Mouse (Mus musculus) forebrain, embryonic 15.5 days (tissue): ENCODE measurements around the gene Tlcd2. TPM values are rescaled to one million over a fixed set of nuclear protein-coding genes. Genes with fewer than 3 reads are reported as not detected.

Source experiments
- ATAC-seq: fragments of 200-750 bp; cut with Nextera tagmentation; replicated peaks from 2 replicates; pipeline ENCODE4 v1.8.0; 2017; ENCODE audit warnings: mild to moderate bottlenecking, moderate TSS enrichment, moderate library complexity
- H3K27ac ChIP-seq: fragments of 300-500 bp; sonication (generic); replicated peaks from 2 replicates; pipeline ENCODE4 v1.5.1; 2015; ENCODE audit warnings: mild to moderate bottlenecking, inconsistent platforms
- H3K27me3 ChIP-seq: fragments of 300-500 bp; sonication (generic); 2 replicates; pipeline ENCODE4 v1.6.1; 2015; ENCODE audit warnings: inconsistent platforms
- H3K36me3 ChIP-seq: fragments of 300-500 bp; sonication (generic); 2 replicates; pipeline ENCODE4 v1.6.1; 2015; ENCODE audit warnings: mild to moderate bottlenecking, inconsistent platforms
- H3K4me1 ChIP-seq: fragments of 300-500 bp; sonication (generic); 2 replicates; pipeline ENCODE4 v1.6.1; 2015; ENCODE audit warnings: inconsistent platforms
- H3K4me2 ChIP-seq: fragments of 300-500 bp; sonication (generic); replicated peaks from 2 replicates; pipeline ENCODE4 v1.6.1; 2015; ENCODE audit warnings: mild to moderate bottlenecking, inconsistent platforms
- H3K4me3 ChIP-seq: fragments of 300-500 bp; sonication (generic); 2 replicates; pipeline ENCODE4 v1.5.1; 2015; ENCODE audit warnings: mild to moderate bottlenecking, inconsistent platforms
- H3K9ac ChIP-seq: fragments of 300-500 bp; sonication (generic); replicated peaks from 2 replicates; pipeline ENCODE4 v1.6.1; 2015; ENCODE audit warnings: mild to moderate bottlenecking, inconsistent platforms
- H3K9me3 ChIP-seq: fragments of 300-500 bp; sonication (generic); 2 replicates; pipeline ENCODE4 v1.6.1; 2016; ENCODE audit warnings: inconsistent platforms
- WGBS: fragments of 180-500 bp; shearing (Covaris S2); methylation state at CpG from one replicate; pipeline ENCODE4 v1.1.7; 2015; ENCODE audit warnings: mixed read lengths; 5-methylcytosine and 5-hydroxymethylcytosine counted together
- polyA plus RNA-seq: library from polyadenylated mRNA; unstranded; fragments of >200 nt; fragmentation: Nextera tagmentation; extraction: Ambion mirVana; gene quantifications from 2 replicates; pipeline ENCODE4 v1.2.1, GENCODE M21; 2015

Tlcd2 gene
- polyA plus RNA-seq, 1 experiment from 2014 or later, result 0.95 TPM

DNA sequence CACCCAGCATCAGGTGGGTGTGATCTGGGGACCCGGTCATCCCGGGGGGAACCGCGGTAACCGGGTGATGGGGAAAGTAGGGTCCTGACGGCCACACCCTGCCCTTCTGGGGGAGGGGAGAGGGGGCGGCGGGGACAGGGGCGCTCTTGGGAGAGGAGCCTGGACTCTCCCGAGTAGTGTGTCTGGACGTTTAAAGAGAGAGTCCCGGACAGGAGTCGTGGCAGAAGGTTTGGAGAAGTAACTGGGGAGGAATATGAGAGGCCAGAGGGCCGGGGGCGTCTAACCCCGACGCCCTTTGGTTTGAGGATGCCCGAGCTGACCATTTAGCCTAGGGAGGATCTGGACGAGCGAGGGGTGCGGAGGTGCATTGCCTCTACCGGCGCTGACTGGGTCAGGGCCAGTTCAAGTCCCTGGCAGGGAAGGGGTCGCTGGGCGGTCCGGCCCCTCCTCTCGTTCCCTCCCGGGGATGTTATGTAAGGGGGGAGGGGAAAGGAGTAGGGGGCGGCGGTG lies 283 bp downstream of the Tlcd2 start:
- Histone ChIP-seq H3K9ac (peak overlapping the region; percentile 61), H3K9me3 (no peaks in the 10 kb centered on the region), H3K4me3 (peak overlapping the region; percentile 72), H3K36me3 (peaks cover 8% of the 10 kb centered on the region; the same call in 1 of the 2 replicates), H3K4me1 (peaks cover 28% of the 10 kb centered on the region), H3K4me2 (peak overlapping the region; percentile 98), H3K27me3 (no peaks in the 10 kb centered on the region), H3K27ac (peak overlapping the region; percentile 58)
- WGBS, result under 1% methylated on average over 28 of the region's 30 CpGs
- ATAC-seq, result no peak; the same call in 1 of the 2 replicates

GRCm38 (mm10) chr11:75462253-75462783 lies 803 bp downstream of the Tlcd2 start:
- Histone ChIP-seq H3K36me3 (peaks cover 8% of the 10 kb centered on the region; the same call in 1 of the 2 replicates), H3K27me3 (no peaks in the 10 kb centered on the region), H3K9me3 (no peaks in the 10 kb centered on the region), H3K9ac (peak overlapping the region; percentile 61), H3K27ac (0 out of 2 replicates have a peak overlapping the region, but pooled peaks have one; percentile 3), H3K4me2 (peak overlapping the region; percentile 98), H3K4me3 (peak overlapping the region; percentile 72), H3K4me1 (peaks cover 28% of the 10 kb centered on the region)
- WGBS, result 5% methylated on average over 15 of the region's 16 CpGs
- no peak for ATAC-seq

DNA sequence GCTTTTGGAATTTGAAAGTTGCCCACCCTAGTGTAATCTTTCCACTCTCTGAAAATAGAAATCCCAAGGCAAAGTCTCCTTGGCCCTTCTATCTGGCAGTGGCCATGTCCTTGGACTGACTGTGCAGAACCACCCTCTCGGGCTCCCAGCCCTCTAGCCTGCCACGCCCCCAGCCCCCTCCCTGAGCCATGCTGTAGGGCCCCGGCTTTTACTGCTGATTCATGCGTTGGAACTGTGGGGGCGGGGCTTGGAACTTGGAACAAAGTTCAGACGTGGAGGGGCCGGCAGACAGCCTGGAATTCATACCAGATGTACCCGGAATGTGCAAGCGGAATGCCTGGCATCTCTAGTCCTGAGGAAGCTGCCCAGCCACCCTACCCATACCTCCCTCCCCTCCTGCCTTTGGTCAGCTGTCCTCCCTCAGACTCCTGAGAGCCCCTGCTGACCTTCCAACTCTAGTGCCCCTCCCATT lies 1.4 kb downstream of the Tlcd2 start:
- peak overlapping the region; percentile 98; the same call in 1 of the 2 replicates for H3K4me2 ChIP-seq
- H3K9ac ChIP-seq, result no peak overlapping the region
- H3K9me3 ChIP-seq, result no peaks in the 10 kb centered on the region
- H3K27me3 ChIP-seq, result no peaks in the 10 kb centered on the region
- no peak overlapping the region for H3K27ac ChIP-seq
- WGBS, result 1% methylated on average over 9 of the region's 9 CpGs
- ATAC-seq, result no peak
- peaks cover 29% of the 10 kb centered on the region for H3K4me1 ChIP-seq
- peak overlapping the region; percentile 72; the same call in 1 of the 2 replicates for H3K4me3 ChIP-seq
- H3K36me3 ChIP-seq, result peaks cover 8% of the 10 kb centered on the region; the same call in 1 of the 2 replicates

- ATAC-seq, result no peak
- peaks cover 8% of the 10 kb centered on the region; the same call in 1 of the 2 replicates for H3K36me3 ChIP-seq
- H3K9ac ChIP-seq, result no peak overlapping the region
- no peak overlapping the region for H3K4me3 ChIP-seq
- no peak overlapping the region for H3K27ac ChIP-seq
- H3K9me3 ChIP-seq, result no peaks in the 10 kb centered on the region
- peaks cover 32% of the 10 kb centered on the region for H3K4me1 ChIP-seq
- H3K27me3 ChIP-seq, result no peaks in the 10 kb centered on the region
- 72% methylated on average over 4 of the region's 4 CpGs for whole genome bisulfite sequencing
- H3K4me2 ChIP-seq, result no peak overlapping the region
Observed at GRCm38 (mm10) chr11:75463624-75464023, 2.1 kb downstream of the Tlcd2 start.

DNA sequence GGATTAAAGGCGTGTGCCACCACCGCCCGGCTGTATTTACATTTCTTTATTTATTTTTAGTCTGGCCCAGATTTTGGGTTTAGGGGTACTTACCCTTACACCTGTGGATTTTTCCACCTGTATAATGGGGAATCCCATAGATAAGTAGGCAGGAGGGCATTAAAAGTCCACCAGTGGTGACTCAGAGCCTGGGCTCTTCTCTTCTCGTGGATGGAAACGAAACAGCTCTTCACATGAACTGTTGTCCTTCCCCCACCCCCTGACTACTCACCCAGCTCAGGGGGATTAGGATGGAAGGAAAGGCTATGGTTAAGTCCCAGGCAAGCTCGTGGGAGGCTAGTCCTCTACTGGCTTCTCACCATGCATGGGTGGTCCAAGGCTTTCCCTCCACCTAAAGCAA lies 2.9 kb downstream of the Tlcd2 start:
- Histone ChIP-seq H3K9ac (no peak overlapping the region), H3K4me2 (no peak overlapping the region), H3K36me3 (peaks cover 8% of the 10 kb centered on the region; the same call in 1 of the 2 replicates), H3K4me3 (no peak overlapping the region), H3K27ac (no peak overlapping the region), H3K4me1 (peaks cover 32% of the 10 kb centered on the region), H3K27me3 (no peaks in the 10 kb centered on the region), H3K9me3 (no peaks in the 10 kb centered on the region)
- WGBS, result 86% methylated on average over 6 of the region's 6 CpGs
- no peak for ATAC-seq

- no peak for ATAC-seq
- WGBS, result 81% methylated on average over 6 of the region's 6 CpGs
- H3K36me3 ChIP-seq, result peaks cover 8% of the 10 kb centered on the region; the same call in 1 of the 2 replicates
- H3K4me1 ChIP-seq, result peaks cover 28% of the 10 kb centered on the region
- no peak overlapping the region for H3K4me2 ChIP-seq
- no peaks in the 10 kb centered on the region for H3K9me3 ChIP-seq
- no peak overlapping the region for H3K9ac ChIP-seq
- no peaks in the 10 kb centered on the region for H3K27me3 ChIP-seq
- H3K4me3 ChIP-seq, result no peak overlapping the region
- H3K27ac ChIP-seq, result no peak overlapping the region
Observed at GRCm38 (mm10) chr11:75465051-75465450, 3.5 kb downstream of the Tlcd2 start.

DNA sequence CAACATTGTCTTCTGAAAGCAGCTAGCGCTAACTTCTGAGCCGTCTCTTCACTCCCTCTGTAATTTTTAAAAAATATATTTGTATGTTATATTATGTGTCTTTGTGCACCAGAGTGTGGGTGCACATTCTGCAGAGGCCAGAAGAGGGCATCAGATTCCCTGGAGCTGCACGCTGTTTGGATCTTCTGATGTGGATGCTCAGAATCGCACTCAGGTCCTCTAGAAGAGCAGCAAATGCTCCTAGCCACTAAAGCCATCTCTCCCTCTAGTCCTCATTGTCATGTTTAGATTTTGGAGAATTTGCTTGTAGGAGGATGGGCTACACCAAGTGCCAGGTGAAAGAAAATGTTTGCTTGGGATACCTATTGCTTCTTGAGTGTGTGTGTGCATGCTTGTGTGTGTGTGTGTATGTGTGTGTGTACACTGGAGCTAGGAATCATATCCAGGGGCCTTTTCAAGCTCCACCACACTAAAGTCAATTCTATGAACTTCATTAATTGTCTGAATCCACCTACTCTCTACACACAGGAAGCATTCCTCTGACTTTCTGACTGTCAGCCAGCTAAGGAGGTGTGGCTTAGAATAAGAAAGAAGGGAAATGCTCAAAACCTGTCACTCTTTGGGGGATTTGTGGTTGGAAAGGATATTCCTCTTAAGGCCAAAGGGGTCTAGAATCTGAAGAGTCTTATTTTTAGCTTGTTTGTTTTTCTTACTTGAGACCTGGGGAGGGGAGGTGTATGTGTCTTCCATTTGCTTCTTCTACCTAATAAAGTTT lies 5.4 kb downstream of the Tlcd2 start:
- no peak for ATAC-seq
- no peak overlapping the region for H3K9ac ChIP-seq
- peaks cover 8% of the 10 kb centered on the region; the same call in 1 of the 2 replicates for H3K36me3 ChIP-seq
- no peaks in the 10 kb centered on the region for H3K9me3 ChIP-seq
- no peak overlapping the region for H3K27ac ChIP-seq
- H3K4me2 ChIP-seq, result no peak overlapping the region
- WGBS, result 97% methylated on average over 4 of the region's 4 CpGs
- peaks cover 17% of the 10 kb centered on the region for H3K4me1 ChIP-seq
- H3K27me3 ChIP-seq, result no peaks in the 10 kb centered on the region
- H3K4me3 ChIP-seq, result no peak overlapping the region

- H3K4me2 ChIP-seq, result peak overlapping the region; percentile 41
- no peaks in the 10 kb centered on the region for H3K27me3 ChIP-seq
- H3K27ac ChIP-seq, result no peak overlapping the region
- H3K9ac ChIP-seq, result no peak overlapping the region
- peak overlapping the region; percentile 14; the same call in 1 of the 2 replicates for H3K4me3 ChIP-seq
- H3K9me3 ChIP-seq, result no peaks in the 10 kb centered on the region
- peaks cover 8% of the 10 kb centered on the region; the same call in 1 of the 2 replicates for H3K36me3 ChIP-seq
- H3K4me1 ChIP-seq, result peaks cover 10% of the 10 kb centered on the region
- ATAC-seq, result no peak
- WGBS, result 18% methylated on average over 19 of the region's 19 CpGs
Observed at GRCm38 (mm10) chr11:75467512-75468215, 6.1 kb downstream of the Tlcd2 start.

DNA sequence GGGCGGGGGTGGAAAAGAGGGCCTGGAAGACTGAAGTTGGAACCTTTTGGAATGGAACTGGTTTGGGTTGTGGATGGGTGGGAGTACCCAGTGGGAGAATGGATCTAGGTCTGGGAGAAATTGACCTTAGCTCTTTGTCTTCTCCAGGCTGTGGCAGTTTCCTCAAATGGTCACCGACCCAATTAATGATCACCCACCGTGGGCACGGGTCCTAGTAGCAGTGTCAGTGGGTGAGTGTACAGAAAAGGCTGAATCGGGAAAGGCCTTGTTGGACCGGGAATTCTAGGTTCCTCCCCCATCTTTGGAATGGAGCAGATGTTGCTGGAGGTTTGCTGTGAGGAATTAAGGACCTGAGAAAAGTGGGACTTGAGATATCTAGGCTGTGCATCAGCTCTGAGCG lies 6.9 kb downstream of the Tlcd2 start:
- no peaks in the 10 kb centered on the region for H3K27me3 ChIP-seq
- H3K9me3 ChIP-seq, result no peaks in the 10 kb centered on the region
- no peak for ATAC-seq
- 0 out of 2 replicates have a peak, but pooled peaks cover 5% of the 10 kb centered on the region for H3K4me1 ChIP-seq
- H3K36me3 ChIP-seq, result peaks cover 8% of the 10 kb centered on the region; the same call in 1 of the 2 replicates
- 67% methylated on average over 7 of the region's 7 CpGs for WGBS
- H3K4me3 ChIP-seq, result peak overlapping the region; percentile 14; the same call in 1 of the 2 replicates
- H3K4me2 ChIP-seq, result peak overlapping the region; percentile 41
- no peak overlapping the region for H3K9ac ChIP-seq
- no peak overlapping the region for H3K27ac ChIP-seq

DNA sequence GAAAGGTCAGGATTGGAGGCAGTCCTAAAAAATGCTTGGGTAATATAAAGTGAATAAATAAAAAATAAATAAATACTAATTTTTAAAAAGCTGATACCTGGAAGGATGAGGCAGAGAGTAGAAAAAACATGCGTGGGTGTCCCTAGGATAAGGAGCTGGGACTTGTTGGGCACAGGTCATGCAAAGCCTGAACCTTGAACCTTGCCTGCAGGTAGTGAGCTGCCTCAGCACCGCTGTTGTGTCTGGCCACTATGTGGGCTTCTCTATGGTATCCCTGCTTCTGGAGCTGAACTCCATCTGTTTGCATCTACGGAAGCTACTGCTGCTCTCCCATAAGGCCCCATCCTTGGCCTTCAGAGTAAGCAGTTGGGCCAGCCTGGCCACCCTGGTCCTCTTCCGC lies 7.7 kb downstream of the Tlcd2 start:
- H3K27ac ChIP-seq, result no peak overlapping the region
- 95% methylated on average over 4 of the region's 4 CpGs for WGBS
- no peak overlapping the region for H3K4me3 ChIP-seq
- no peak overlapping the region for H3K9ac ChIP-seq
- 0 out of 2 replicates have a peak, but pooled peaks cover 5% of the 10 kb centered on the region for H3K4me1 ChIP-seq
- no peaks in the 10 kb centered on the region for H3K27me3 ChIP-seq
- peaks cover 8% of the 10 kb centered on the region; the same call in 1 of the 2 replicates for H3K36me3 ChIP-seq
- no peak for ATAC-seq
- no peaks in the 10 kb centered on the region for H3K9me3 ChIP-seq
- no peak overlapping the region for H3K4me2 ChIP-seq

DNA sequence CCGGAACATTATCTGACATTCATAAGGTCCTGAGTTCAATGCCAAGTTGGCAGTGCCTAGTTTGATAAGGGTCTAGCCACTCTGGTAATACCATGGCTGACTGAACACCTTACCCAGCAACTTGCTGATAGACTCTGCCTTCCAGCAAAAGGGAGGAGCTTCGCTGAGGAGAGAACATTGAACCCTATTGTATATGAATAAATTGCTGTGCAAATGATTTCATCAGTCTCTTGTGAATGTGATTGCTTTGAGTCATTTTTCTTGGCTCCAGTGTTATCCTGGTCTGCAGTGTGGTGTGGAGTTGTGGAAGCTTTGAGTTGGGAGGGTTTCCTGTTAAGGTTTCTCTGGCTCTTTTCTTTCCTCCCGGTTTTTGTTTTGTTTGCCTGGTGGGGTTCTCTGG lies 9.2 kb downstream of the Tlcd2 start:
- H3K4me1 ChIP-seq, result 0 out of 2 replicates have a peak, but pooled peaks cover 5% of the 10 kb centered on the region
- H3K9ac ChIP-seq, result no peak overlapping the region
- no peak overlapping the region for H3K4me2 ChIP-seq
- no peaks in the 10 kb centered on the region for H3K27me3 ChIP-seq
- no peak overlapping the region for H3K4me3 ChIP-seq
- peaks cover 3% of the 10 kb centered on the region; the same call in 1 of the 2 replicates for H3K36me3 ChIP-seq
- WGBS, result 89% methylated on average over 3 of the region's 3 CpGs
- no peak for ATAC-seq
- no peaks in the 10 kb centered on the region for H3K9me3 ChIP-seq
- no peak overlapping the region for H3K27ac ChIP-seq
